Mouse (Mus musculus) bone marrow macrophage, adult 2 months (primary cell): Measurements from ENCODE around the gene Itpr1. TPM values are rescaled to one million over a fixed set of nuclear protein-coding genes. Genes with fewer than 3 reads are reported as not detected.
A peak's percentile ranks its signal among the peaks of the same experiment; 100 is the strongest.

Experiments
- H3K27ac ChIP-seq: 2 replicates; pipeline ENCODE4 v1.5.1; 2012; ENCODE audit warnings: low read depth, low read length; ENCODE audit not compliant: insufficient read depth
- H3K4me1 ChIP-seq: 2 replicates; pipeline ENCODE4 v1.6.1; 2012; ENCODE audit warnings: low read length; ENCODE audit not compliant: control insufficient read depth, insufficient read depth
- H3K4me3 ChIP-seq: 2 replicates; pipeline ENCODE4 v1.5.1; 2012; ENCODE audit warnings: mild to moderate bottlenecking, low read length, moderate library complexity; ENCODE audit not compliant: insufficient read depth
- CTCF ChIP-seq: IDR thresholded peaks from 2 replicates; pipeline ENCODE4 v1.5.1; 2012; ENCODE audit warnings: low read depth, mild to moderate bottlenecking, low read length, moderate library complexity
- POLR2A ChIP-seq: IDR thresholded peaks from 2 replicates; pipeline ENCODE4 v1.6.1; 2012; ENCODE audit warnings: mild to moderate bottlenecking, low read depth, low read length, borderline replicate concordance
- polyA plus RNA-seq: library from polyadenylated mRNA; stranded (reverse); fragments of >200 nt; gene quantifications from 2 replicates; pipeline ENCODE4 v1.2.4, GENCODE M21; 2012; ENCODE audit not compliant: missing spikeins, insufficient read depth, insufficient read length

Gene Itpr1
- polyA plus RNA-seq, 1 experiment = 10.9 TPM

DNA sequence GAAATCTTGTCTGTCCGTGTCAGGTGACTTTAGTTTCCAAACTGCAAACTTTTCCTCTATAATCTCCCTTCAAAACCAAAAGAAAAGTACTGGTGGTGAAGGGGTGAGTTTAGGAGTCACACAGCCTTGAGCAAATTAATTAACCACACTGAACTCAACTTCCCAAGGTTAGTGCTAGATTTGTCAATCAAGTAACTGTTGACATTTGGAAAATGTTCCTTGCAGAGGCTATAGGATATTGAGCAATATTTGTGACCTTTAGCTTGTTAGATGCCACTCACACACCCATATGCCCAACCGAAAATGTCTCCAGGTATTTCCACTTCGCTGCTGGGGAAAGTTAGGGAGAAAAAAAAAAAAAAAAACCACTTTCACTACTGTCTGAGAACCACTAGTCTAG is 259.0 kb downstream of the Itpr1 start:
- no peak for TF ChIP-seq CTCF
- Histone ChIP-seq H3K4me3 (no peak overlapping the region), H3K4me1 (peaks cover 14% of the 10 kb centered on the region), H3K27ac (no peak overlapping the region)

DNA sequence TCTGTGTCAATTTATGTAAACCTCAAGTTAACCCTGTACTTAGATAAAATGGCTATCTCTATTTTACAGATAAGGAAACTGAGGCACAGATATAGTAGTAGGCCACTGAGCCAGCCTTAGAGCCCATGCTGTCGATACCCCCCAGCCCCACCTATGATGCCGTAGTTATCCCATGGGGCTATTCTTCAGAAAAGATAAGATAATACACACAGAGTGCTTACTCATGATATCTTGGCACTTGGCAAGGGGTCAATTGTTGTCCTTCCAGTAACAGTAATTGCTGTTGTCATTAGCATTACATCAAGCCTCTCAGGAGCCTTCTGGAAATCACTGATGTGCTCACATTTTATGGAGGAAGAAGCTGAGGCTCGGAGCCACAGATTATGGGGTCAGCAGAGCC is 259.9 kb downstream of the Itpr1 start:
- H3K4me3 ChIP-seq = no peak overlapping the region
- peaks cover 22% of the 10 kb centered on the region for H3K4me1 ChIP-seq
- no peak for TF ChIP-seq POLR2A
- TF ChIP-seq CTCF = no peak
- no peak overlapping the region for H3K27ac ChIP-seq

DNA sequence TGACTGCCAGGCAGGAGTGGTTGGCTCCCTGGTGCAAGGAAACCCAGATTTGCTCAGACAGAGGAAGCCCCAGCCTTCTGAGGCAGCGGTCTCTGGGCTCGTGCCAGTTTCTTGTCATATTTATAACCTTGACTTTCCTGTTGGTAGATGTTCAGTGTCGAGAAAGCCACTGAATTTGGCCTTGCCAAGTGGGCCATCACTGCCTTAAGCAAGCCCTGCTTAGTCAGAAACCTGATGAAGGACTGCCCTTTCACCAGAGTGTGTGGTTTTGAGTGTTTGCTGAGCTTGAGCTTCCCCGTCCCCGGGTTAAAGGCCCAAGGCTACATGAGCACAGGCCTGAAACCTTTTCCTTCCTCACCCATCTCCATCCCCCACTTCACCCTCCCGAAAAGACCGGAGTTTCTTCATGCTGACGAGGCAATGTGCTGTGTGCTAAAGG is 263.9 kb downstream of the Itpr1 start:
- Histone ChIP-seq H3K4me3 (no peak overlapping the region), H3K4me1 (peaks cover 18% of the 10 kb centered on the region), H3K27ac (peak overlapping the region; percentile 46)
- TF ChIP-seq CTCF (no peak), POLR2A (no peak)

DNA sequence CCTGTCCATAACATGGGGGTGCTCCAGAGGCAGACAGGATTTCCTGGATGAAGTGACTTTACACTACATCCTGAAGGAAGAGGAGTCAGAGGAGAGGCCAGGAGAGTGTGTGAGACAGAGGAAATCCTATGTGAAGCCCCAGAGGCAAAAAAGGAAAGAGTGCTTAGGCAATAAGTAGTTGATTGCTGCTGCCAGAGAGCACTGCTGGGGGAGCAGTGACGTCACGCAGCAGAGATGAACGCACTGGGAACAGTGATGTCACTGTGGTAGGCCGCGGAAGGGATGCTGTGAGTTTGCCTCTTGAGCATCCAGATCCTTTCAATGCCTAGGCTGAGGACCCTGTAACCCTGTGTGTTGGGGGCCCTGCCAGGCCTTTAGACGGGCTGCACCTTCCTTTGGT is 264.7 kb downstream of the Itpr1 start:
- Histone ChIP-seq H3K27ac (peak overlapping the region; percentile 46; the same call in 1 of the 2 replicates), H3K4me3 (no peak overlapping the region), H3K4me1 (peaks cover 18% of the 10 kb centered on the region)
- TF ChIP-seq CTCF (no peak), POLR2A (no peak)

DNA sequence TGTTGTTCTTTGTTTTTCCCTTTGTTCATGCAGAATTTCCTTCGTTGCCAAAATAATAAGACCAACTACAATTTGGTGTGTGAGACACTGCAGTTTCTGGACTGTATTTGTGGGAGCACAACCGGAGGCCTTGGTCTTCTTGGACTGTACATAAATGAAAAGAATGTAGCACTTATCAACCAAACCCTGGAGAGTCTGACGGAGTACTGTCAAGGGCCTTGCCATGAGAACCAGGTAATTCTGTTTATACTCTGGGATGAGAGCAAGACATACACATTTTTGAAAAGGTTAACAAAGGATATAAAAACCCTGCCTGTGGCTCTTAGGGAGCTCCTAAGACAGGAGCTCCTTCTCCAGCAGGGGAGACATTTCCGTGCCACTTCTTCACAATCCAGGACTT is 268.3 kb downstream of the Itpr1 start:
- H3K4me3 ChIP-seq = no peak overlapping the region
- TF ChIP-seq CTCF (no peak), POLR2A (no peak)
- H3K27ac ChIP-seq = no peak overlapping the region
- H3K4me1 ChIP-seq = peaks cover 17% of the 10 kb centered on the region

DNA sequence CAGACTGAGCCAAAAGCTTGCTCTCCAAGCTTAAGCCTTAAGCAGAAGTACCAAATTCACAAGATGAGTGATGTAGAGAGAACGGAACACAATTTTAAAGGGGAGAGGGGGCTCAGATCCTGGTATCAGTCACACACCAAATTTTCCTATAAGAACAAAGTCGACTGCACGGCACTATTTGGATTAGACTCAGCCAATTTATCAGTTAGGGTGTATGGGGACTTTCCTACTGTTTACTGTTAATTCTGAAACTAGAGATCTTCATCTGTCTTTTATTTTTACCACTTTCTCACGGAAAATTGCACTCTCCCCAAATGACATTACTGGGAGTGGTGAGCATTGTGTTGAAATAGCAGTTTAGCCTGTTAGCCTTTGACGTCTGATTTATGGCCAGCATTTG is 269.6 kb downstream of the Itpr1 start:
- Histone ChIP-seq H3K4me1 (peaks cover 5% of the 10 kb centered on the region), H3K4me3 (no peak overlapping the region), H3K27ac (no peak overlapping the region)
- TF ChIP-seq CTCF (no peak), POLR2A (no peak)

DNA sequence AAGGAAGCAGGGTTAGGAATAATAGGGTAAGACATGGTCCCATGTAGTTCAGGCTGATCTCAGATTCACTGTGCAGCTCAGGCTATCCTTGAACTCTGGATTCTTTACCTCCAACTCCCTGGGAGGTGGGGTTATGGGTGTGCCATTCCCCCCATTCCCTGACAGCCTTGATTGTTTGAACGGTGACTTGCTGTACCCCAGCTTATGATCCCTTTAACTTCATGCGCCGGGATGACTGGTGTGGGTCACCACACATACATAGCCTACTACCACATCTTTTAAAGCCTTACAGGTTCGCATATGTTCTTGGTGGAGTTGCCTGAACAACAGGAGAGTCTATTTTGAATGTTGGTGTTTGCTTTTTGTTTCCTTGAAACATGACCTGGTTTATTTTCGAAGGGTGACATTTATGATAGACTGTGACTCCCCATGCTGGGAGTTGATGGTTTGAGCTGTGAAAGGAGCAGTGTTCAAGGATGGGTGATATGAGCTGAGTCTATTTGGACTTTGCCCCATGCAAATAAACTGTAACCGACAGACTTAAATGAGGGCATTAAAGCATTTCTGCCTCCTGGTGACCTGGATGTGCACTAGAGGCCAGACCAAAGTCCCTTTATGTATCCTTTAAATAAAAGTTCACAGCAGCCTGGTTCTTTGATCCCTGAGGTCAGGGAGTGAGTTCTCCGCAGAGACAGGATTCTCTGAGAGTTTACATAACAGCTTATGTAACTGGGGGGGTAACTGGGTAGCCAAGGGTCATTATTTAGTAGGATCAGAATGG is 273.5 kb downstream of the Itpr1 start:
- Histone ChIP-seq H3K4me3 (no peak overlapping the region), H3K4me1 (no peaks in the 10 kb centered on the region), H3K27ac (no peak overlapping the region)
- TF ChIP-seq CTCF (no peak), POLR2A (no peak)

DNA sequence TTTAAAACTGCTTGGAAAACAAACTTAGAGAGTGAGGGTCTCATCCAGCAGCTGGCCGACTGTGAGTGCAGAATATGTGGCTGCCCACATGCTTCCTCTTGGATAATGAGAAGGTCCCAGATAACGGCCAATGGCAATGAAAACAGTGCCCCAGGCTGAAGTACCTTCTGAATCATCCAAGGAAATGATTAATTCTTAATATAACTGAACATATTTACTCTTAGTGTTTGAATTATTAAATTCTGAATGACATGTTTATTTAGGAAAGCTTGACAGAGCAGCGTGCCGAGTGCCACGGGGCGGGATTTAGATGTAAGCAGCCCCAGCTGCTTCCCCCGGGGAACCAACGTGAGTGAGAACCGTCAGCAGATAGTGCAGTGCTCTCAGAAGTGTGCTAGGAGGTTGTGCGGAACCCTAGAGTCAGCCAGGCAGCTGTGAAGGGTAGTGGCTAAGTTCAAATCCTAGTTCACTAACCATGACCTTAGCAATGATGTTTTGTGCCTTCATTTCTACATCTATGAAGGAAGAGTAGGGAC is 274.5 kb downstream of the Itpr1 start:
- no peak for TF ChIP-seq CTCF
- no peak for TF ChIP-seq POLR2A
- H3K27ac ChIP-seq = no peak overlapping the region
- H3K4me1 ChIP-seq = 0 out of 2 replicates have a peak, but pooled peaks cover 3% of the 10 kb centered on the region
- no peak overlapping the region for H3K4me3 ChIP-seq

DNA sequence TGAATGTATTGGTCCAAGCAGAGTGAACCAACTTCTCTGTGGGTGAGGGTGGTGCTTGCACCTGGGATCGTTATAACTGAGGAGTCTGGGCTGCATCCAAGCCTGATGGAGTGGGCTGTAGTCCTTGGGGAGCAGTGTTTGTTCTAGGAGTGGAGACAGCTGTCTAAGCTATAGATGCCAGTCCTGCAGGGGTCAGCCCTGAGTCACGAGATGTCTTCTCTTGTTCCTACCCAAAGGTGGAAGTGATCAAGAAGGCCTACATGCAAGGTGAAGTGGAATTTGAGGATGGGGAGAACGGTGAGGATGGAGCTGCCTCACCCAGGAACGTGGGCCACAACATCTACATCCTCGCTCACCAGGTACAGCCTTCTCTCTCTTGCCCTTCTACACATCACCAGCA is 275.4 kb downstream of the Itpr1 start:
- TF ChIP-seq POLR2A = no peak
- no peak overlapping the region for H3K4me3 ChIP-seq
- H3K4me1 ChIP-seq = 0 out of 2 replicates have a peak, but pooled peaks cover 3% of the 10 kb centered on the region
- H3K27ac ChIP-seq = no peak overlapping the region

DNA sequence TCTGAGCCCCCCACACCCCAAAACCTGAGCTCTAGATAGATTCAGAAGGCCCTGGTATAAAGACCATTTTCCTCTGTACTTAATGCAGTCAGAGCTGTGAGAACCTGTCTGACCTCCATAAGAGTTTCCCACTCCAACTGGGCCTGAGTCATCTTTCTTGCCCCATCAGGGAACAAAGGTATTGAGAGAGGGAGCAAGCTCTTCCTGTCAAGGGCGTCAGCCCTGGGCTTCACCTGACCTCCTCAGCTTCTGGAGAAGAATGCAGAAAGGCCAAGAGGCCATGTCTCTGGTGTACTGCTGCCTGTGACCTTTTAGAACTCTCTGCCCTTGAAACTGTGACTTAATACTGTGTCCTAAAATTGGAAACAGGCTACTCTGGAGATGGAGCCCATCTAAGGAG is 279.1 kb downstream of the Itpr1 start:
- H3K4me1 ChIP-seq = 0 out of 2 replicates have a peak, but pooled peaks cover 3% of the 10 kb centered on the region
- TF ChIP-seq CTCF = no peak
- no peak for TF ChIP-seq POLR2A
- no peak overlapping the region for H3K27ac ChIP-seq
- no peak overlapping the region for H3K4me3 ChIP-seq
